Mouse (Mus musculus) neural tube, embryonic 11.5 days (tissue): ENCODE data around the gene Ttc9. TPM values are rescaled to one million over a fixed set of nuclear protein-coding genes. Genes with fewer than 3 reads are reported as not detected.

ENCODE experiments used
- ATAC-seq: fragments of 200-750 bp; cut with Nextera tagmentation; 2 replicates; pipeline ENCODE4 v1.8.0; 2017; ENCODE audit warnings: moderate number of reproducible peaks, mild to moderate bottlenecking, moderate TSS enrichment, moderate library complexity; ENCODE audit not compliant: insufficient read depth, low FRiP score, low TSS enrichment
- DNase-seq: peaks from one replicate; pipeline ENCODE4 v3.0.0-alpha.2; 2015; ENCODE audit warnings: low spot score
- H3K27ac ChIP-seq: fragments of 300-500 bp; sonication (generic); 2 replicates; pipeline ENCODE4 v1.5.1; 2014; ENCODE audit warnings: low read depth, mild to moderate bottlenecking, low read length
- H3K27me3 ChIP-seq: fragments of 300-500 bp; sonication (generic); 2 replicates; pipeline ENCODE4 v1.6.1; 2014; ENCODE audit warnings: mild to moderate bottlenecking, low read length, mixed read lengths; ENCODE audit not compliant: control insufficient read depth, insufficient read depth
- H3K36me3 ChIP-seq: fragments of 300-500 bp; sonication (generic); 2 replicates; pipeline ENCODE4 v1.6.1; 2014; ENCODE audit warnings: mild to moderate bottlenecking, low read length, moderate library complexity, mixed read lengths; ENCODE audit not compliant: control insufficient read depth, insufficient read depth
- H3K4me1 ChIP-seq: fragments of 300-500 bp; sonication (generic); 2 replicates; pipeline ENCODE4 v1.6.1; 2014; ENCODE audit warnings: low read length, mixed read lengths; ENCODE audit not compliant: control insufficient read depth, insufficient read depth
- H3K4me2 ChIP-seq: fragments of 300-500 bp; sonication (generic); 2 replicates; pipeline ENCODE4 v1.6.1; 2014; ENCODE audit warnings: low read depth, mild to moderate bottlenecking, moderate library complexity
- H3K4me3 ChIP-seq: fragments of 300-500 bp; sonication (generic); 2 replicates; pipeline ENCODE4 v1.5.1; 2014; ENCODE audit warnings: low read depth, low read length
- H3K9ac ChIP-seq: fragments of 300-500 bp; sonication (generic); 2 replicates; pipeline ENCODE4 v1.6.1; 2014; ENCODE audit warnings: mild to moderate bottlenecking, low read length
- H3K9me3 ChIP-seq: fragments of 300-500 bp; sonication (generic); 2 replicates; pipeline ENCODE4 v1.6.1; 2016; ENCODE audit warnings: low read length; ENCODE audit not compliant: control insufficient read depth
- WGBS: fragments of 180-500 bp; shearing (Covaris S2); extraction: QIAGEN DNeasy Blood & Tissue Kit; methylation state at CpG from one replicate; pipeline ENCODE4 v1.1.7; 2014; 5-methylcytosine and 5-hydroxymethylcytosine counted together
- polyA plus RNA-seq: library from polyadenylated mRNA; unstranded; fragments of >200 nt; fragmentation: Nextera tagmentation; extraction: Ambion mirVana; gene quantifications from 2 replicates; pipeline ENCODE4 v1.2.1, GENCODE M21; 2014

The Ttc9 gene
- polyA plus RNA-seq: 2.1 TPM in 2 replicates

GRCm38 (mm10) chr12:81630915-81631660 is at the start of gene Ttc9:
TSS of gene Ttc9 (plus strand) at chr12:81631249.
- Histone ChIP-seq H3K36me3 (no peaks in the 10 kb centered on the region), H3K4me2 (peak within 1 kb of the TSS; percentile 97), H3K9me3 (no peaks in the 10 kb centered on the region), H3K27me3 (peaks cover 10% of the 10 kb centered on the region; the same call in 1 of the 2 replicates), H3K4me1 (peaks cover 4% of the 10 kb centered on the region; the same call in 1 of the 2 replicates), H3K27ac (peak within 1 kb of the TSS; percentile 1), H3K4me3 (peak within 1 kb of the TSS; percentile 61), H3K9ac (peak within 1 kb of the TSS; percentile 80)
- peak; percentile 69 for DNase-seq
- under 1% methylated on average over 68 of the region's 82 CpGs for WGBS
- ATAC-seq: peak; percentile 85

GRCm38 (mm10) chr12:81594902-81595671 is 36.0 kb upstream of the Ttc9 start, which contains the start of gene Med6:
TSS of gene Med6 (minus strand) at chr12:81595008.
- Histone ChIP-seq H3K27ac (no peak within 1 kb of the TSS), H3K4me2 (peak within 1 kb of the TSS; percentile 53), H3K4me3 (peak within 1 kb of the TSS; percentile 59), H3K4me1 (no peaks in the 10 kb centered on the region), H3K9me3 (no peaks in the 10 kb centered on the region), H3K36me3 (no peaks in the 10 kb centered on the region), H3K9ac (peak within 1 kb of the TSS; percentile 59), H3K27me3 (no peaks in the 10 kb centered on the region)
- DNase-seq (peak; percentile 98), ATAC-seq (peak; percentile 96)
- WGBS: 4% methylated on average over 36 of the region's 36 CpGs

- ATAC-seq (no peak), DNase-seq (no peak)
- no peaks in the 10 kb centered on the region for H3K27me3 ChIP-seq
- H3K27ac ChIP-seq: no peak overlapping the region
- WGBS: 77% methylated on average over 8 of the region's 8 CpGs
- no peaks in the 10 kb centered on the region for H3K36me3 ChIP-seq
- H3K4me3 ChIP-seq: no peak overlapping the region
- no peaks in the 10 kb centered on the region for H3K4me1 ChIP-seq
- H3K9ac ChIP-seq: no peak overlapping the region
- no peaks in the 10 kb centered on the region for H3K9me3 ChIP-seq
- H3K4me2 ChIP-seq: no peak overlapping the region
Observed at GRCm38 (mm10) chr12:81596547-81597262, 34.3 kb upstream of the Ttc9 start.

GRCm38 (mm10) chr12:81604995-81605784 is 25.9 kb upstream of the Ttc9 start:
- no peak overlapping the region for H3K27ac ChIP-seq
- ATAC-seq (no peak), DNase-seq (no peak)
- H3K36me3 ChIP-seq: no peaks in the 10 kb centered on the region
- H3K4me2 ChIP-seq: no peak overlapping the region
- H3K4me1 ChIP-seq: no peaks in the 10 kb centered on the region
- no peaks in the 10 kb centered on the region for H3K9me3 ChIP-seq
- H3K4me3 ChIP-seq: no peak overlapping the region
- WGBS: 55% methylated on average over 5 of the region's 5 CpGs
- H3K9ac ChIP-seq: no peak overlapping the region
- no peaks in the 10 kb centered on the region for H3K27me3 ChIP-seq

- H3K4me3 ChIP-seq: no peak overlapping the region
- H3K4me1 ChIP-seq: no peaks in the 10 kb centered on the region
- H3K36me3 ChIP-seq: no peaks in the 10 kb centered on the region
- no peak overlapping the region for H3K9ac ChIP-seq
- no peak overlapping the region for H3K27ac ChIP-seq
- DNase-seq (no peak), ATAC-seq (no peak)
- no peaks in the 10 kb centered on the region for H3K9me3 ChIP-seq
- H3K27me3 ChIP-seq: no peaks in the 10 kb centered on the region
- no peak overlapping the region for H3K4me2 ChIP-seq
Observed at GRCm38 (mm10) chr12:81609445-81609844, 21.6 kb upstream of the Ttc9 start.

- Histone ChIP-seq H3K27me3 (no peaks in the 10 kb centered on the region), H3K4me2 (no peak overlapping the region)
- 86% methylated on average over 6 of the region's 6 CpGs for WGBS
Observed at GRCm38 (mm10) chr12:81615807-81616206, 15.2 kb upstream of the Ttc9 start.

GRCm38 (mm10) chr12:81616980-81617379 is 14.1 kb upstream of the Ttc9 start:
- Histone ChIP-seq H3K4me1 (no peaks in the 10 kb centered on the region), H3K27me3 (no peaks in the 10 kb centered on the region), H3K9ac (no peak overlapping the region), H3K27ac (no peak overlapping the region), H3K4me2 (no peak overlapping the region), H3K4me3 (no peak overlapping the region), H3K9me3 (no peaks in the 10 kb centered on the region), H3K36me3 (no peaks in the 10 kb centered on the region)
- WGBS: 59% methylated on average over 7 of the region's 7 CpGs
- DNase-seq (no peak), ATAC-seq (no peak)

More at GRCm38 (mm10) chr12:81615807-81616206, 15.2 kb upstream of the Ttc9 start:
- Histone ChIP-seq H3K27ac (no peak overlapping the region), H3K36me3 (no peaks in the 10 kb centered on the region), H3K9me3 (no peaks in the 10 kb centered on the region), H3K4me3 (no peak overlapping the region), H3K9ac (no peak overlapping the region), H3K4me1 (no peaks in the 10 kb centered on the region)
- DNase-seq: no peak
- ATAC-seq: no peak

GRCm38 (mm10) chr12:81619302-81619701 is 11.7 kb upstream of the Ttc9 start:
- Histone ChIP-seq H3K27ac (no peak overlapping the region), H3K9ac (no peak overlapping the region), H3K27me3 (no peaks in the 10 kb centered on the region), H3K4me3 (no peak overlapping the region), H3K9me3 (no peaks in the 10 kb centered on the region), H3K4me2 (no peak overlapping the region), H3K36me3 (no peaks in the 10 kb centered on the region), H3K4me1 (no peaks in the 10 kb centered on the region)
- ATAC-seq (no peak), DNase-seq (peak; percentile 74)
- 26% methylated on average over 5 of the region's 5 CpGs for WGBS
